Mouse (Mus musculus) adrenal gland, postnatal 36 days (tissue): Measurements from ENCODE around the gene Tril. TPM values are rescaled to one million over a fixed set of nuclear protein-coding genes. Genes with fewer than 3 reads are reported as not detected.
A peak's percentile ranks its signal among the peaks of the same experiment; 100 is the strongest.

Experiments used
- DNase-seq, 2 experiments: peaks; one replicate each; pipeline ENCODE4 v3.0.0; 2021; ENCODE audit warnings: mixed read lengths in 1 of 2
- long read RNA-seq, 2 experiments: library from polyadenylated mRNA; stranded (forward); transcript quantifications; one replicate each; pipeline ENCODE4 v2.0.0; 2021; ENCODE audit warnings: borderline sequencing depth in 2 of 2
- total RNA-seq, 2 experiments: library from RNA; stranded (reverse); gene quantifications; 2 replicates each; pipeline ENCODE4 v1.2.3; 2021

The Tril gene
- total RNA-seq = 1 to 10 TPM; 6.8 to 7.9 TPM
- long read RNA-seq, experiment 1, full-length matches to known transcripts = 5 of 5 reads
- long read RNA-seq, experiment 1, partial matches to known transcripts = 0 of 5 reads
- long read RNA-seq, experiment 1, other reads (novel, unspliced or antisense) = 0 of 5 reads
- long read RNA-seq, experiment 2, full-length matches to known transcripts = 3 of 3 reads
- long read RNA-seq, experiment 2, partial matches to known transcripts = 0 of 3 reads
- long read RNA-seq, experiment 2, other reads (novel, unspliced or antisense) = 0 of 3 reads

GRCm38 (mm10) chr6:53820486-53820985 lies at the start of gene Tril:
TSS of gene Tril (minus strand) at chr6:53820830.
- peak; percentile 70 to 83 for DNase-seq

GRCm38 (mm10) chr6:53863011-53863410 lies 42.4 kb upstream of the Tril start:
- no peak for DNase-seq

GRCm38 (mm10) chr6:53859106-53859505 lies 38.5 kb upstream of the Tril start:
- no peak for DNase-seq

GRCm38 (mm10) chr6:53857822-53858221 lies 37.2 kb upstream of the Tril start:
- no peak for DNase-seq

GRCm38 (mm10) chr6:53856775-53857174 lies 36.1 kb upstream of the Tril start:
- no peak for DNase-seq

GRCm38 (mm10) chr6:53854971-53855856 lies 34.6 kb upstream of the Tril start:
- peak; percentile 7 to 18 for DNase-seq

- no peak for DNase-seq
Measured at GRCm38 (mm10) chr6:53854226-53854625, 33.6 kb upstream of the Tril start.

- no peak for DNase-seq
Measured at GRCm38 (mm10) chr6:53853546-53853945, 32.9 kb upstream of the Tril start.

- DNase-seq = no peak
Measured at GRCm38 (mm10) chr6:53844626-53845025, 24.0 kb upstream of the Tril start.

- peak in 1 of 2 experiments; percentile 42 for DNase-seq
Measured at GRCm38 (mm10) chr6:53825213-53825612, 4.6 kb upstream of the Tril start.

GRCm38 (mm10) chr6:53821041-53821501 lies 441 bp upstream of the Tril start:
- no peak for DNase-seq

GRCm38 (mm10) chr6:53819761-53820485 lies 707 bp downstream of the Tril start:
- peak; percentile 41 to 58 for DNase-seq

GRCm38 (mm10) chr6:53818732-53819661 lies 1.6 kb downstream of the Tril start:
- peak in 1 of 2 experiments; percentile 46 for DNase-seq

- DNase-seq = peak; percentile 89 to 92
Measured at GRCm38 (mm10) chr6:53818264-53818731, 2.3 kb downstream of the Tril start.

- peak; percentile 29 to 49 for DNase-seq
Measured at GRCm38 (mm10) chr6:53817763-53818174, 2.9 kb downstream of the Tril start.

GRCm38 (mm10) chr6:53816661-53817060 lies 4.0 kb downstream of the Tril start:
- no peak for DNase-seq

GRCm38 (mm10) chr6:53815691-53816090 lies 4.9 kb downstream of the Tril start:
- no peak for DNase-seq

- DNase-seq = no peak
Measured at GRCm38 (mm10) chr6:53814214-53814613, 6.4 kb downstream of the Tril start.

GRCm38 (mm10) chr6:53812242-53812641 lies 8.4 kb downstream of the Tril start:
- DNase-seq = no peak

GRCm38 (mm10) chr6:53808801-53809200 lies 11.8 kb downstream of the Tril start:
- DNase-seq = peak in 1 of 2 experiments; percentile 29

- peak in 1 of 2 experiments; percentile 48 for DNase-seq
Measured at GRCm38 (mm10) chr6:53807185-53807584, 13.4 kb downstream of the Tril start.
